Mouse (Mus musculus) liver, adult 2 months (tissue): ENCODE results near the gene Arhgef15.

Source experiments
- CTCF ChIP-seq: fragments of 200-500 bp; IDR thresholded peaks from 2 replicates; pipeline ENCODE4 v1.5.1; 2011; ENCODE audit warnings: low read depth, low read length, control low read depth
- POLR2A ChIP-seq: fragments of 200-500 bp; IDR thresholded peaks from 2 replicates; pipeline ENCODE4 v1.6.1; 2011; ENCODE audit warnings: low read length, control low read depth; ENCODE audit not compliant: insufficient read depth; ENCODE audit errors: extremely low read depth

GRCm38 (mm10) chr11:68953903-68954302 is 3.4 kb downstream of the Arhgef15 start:
- TF ChIP-seq CTCF (no peak), POLR2A (no peak)
